Mouse (Mus musculus): ENCODE results near the gene D430041D05Rik.

DNA sequence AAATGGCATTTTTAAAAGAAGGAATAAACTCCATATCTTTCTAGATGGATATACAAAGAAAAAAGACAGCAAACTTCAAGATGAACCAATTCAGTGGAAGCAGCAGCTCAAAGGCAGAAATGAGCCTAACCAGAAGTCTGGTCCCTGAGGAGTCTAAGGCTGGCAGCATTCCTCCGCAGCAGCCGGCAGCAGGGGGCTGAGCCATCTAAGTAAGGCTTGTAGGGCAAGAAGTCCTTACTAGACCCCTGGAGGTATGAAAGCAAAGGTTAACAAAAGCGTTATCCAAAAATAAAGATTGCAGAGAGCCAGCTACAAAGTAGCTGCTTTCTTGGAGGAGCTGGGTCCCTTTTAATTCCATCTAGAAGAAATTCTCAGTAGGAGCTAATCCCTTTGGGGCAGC is 32.0 kb downstream of the D430041D05Rik start:
- TF ChIP-seq CTCF (IDR thresholded peaks at IDR 0.05; ENCODE audit: borderline replicate concordance, insufficient read depth, low read length) (no peak), POLR2A (IDR thresholded peaks at IDR 0.05; ENCODE audit: low read depth, low read length) (no peak)
